Mouse (Mus musculus) adrenal gland, adult 18-20 months (tissue): ENCODE data around the gene Samd4b. TPM values are rescaled to one million over a fixed set of nuclear protein-coding genes. Genes with fewer than 3 reads are reported as not detected.

ENCODE experiments used
- DNase-seq, 2 experiments: peaks; one replicate each; pipeline ENCODE4 v3.0.0; 2021 to 2022; ENCODE audit warnings: low spot score in 2 of 2
- microRNA-seq, 2 experiments: library from miRNA; unstranded; fragments of <30 nt; microRNA quantifications; one replicate each; pipeline ENCODE4 v1.2.0; 2021; ENCODE audit warnings: borderline number of aligned reads in 2 of 2
- total RNA-seq, 2 experiments: library from RNA; stranded (reverse); gene quantifications; 1 replicate in 1 of 2; 2 replicates in 1 of 2; pipeline ENCODE4 v1.2.3; 2021

Samd4b gene
- total RNA-seq, 2 experiments from 2014 or later, result 67.9 to 72.7 TPM

DNA sequence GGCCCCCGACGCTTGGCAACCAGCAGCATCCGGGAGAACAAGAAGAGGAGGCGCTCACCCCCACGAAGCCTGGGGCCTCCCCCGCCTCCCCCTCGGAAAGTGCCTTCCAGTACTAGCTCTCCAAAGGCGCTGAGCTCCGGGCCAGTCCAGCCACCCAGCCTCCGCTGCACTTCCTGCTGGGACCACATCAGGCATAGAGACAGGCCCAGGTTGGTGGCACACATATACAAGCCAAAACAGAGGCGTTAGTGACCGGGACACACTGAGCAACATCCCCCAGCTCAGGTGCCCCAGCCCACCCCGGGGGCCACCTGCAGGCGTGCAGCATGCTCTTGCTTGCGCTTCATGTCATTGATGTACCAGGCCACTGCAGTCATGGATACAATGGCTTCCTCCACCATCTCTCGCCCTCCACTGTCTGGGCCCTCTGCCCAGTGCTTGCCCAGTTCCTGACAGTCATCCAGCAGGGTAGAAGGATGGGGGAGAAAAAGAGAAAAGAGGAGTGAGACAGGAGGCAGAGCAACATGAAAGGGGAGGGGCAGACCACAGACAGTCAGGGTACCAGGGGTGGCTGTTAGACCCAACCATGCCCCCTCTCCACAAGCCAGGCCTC is 230.2 kb downstream of the Samd4b start:
- DNase-seq, result no peak

DNA sequence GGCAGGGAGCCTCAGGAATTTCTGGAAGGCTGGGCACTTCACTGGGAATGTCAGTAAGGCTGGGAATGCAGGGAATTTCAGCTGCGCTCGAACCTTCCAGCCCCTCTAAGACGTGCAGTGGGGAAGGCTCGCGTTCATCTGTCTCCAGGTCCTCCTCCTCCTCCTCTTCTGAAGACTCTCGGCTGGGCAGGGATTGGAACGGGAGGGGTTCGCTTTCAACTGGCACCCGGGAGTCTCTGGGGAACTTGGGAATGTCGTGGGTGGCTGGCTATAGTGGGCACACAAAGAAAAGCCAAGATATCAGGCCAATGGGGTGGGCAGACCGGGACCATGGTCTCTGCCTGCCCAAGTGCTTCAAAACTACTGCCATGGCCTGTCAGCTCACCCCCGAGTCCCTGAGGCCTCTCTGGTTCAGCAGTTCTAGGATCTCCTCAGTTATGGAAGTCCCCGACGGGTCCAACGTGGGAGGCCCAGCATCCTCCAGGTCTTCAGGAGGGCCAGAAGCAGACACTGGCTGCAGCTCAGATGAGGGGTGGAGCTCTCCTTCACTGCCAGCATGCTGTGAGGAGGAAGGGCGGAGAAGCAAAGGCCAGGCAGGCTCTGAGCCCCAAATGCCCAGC is 235.4 kb downstream of the Samd4b start:
- no peak for DNase-seq

DNA sequence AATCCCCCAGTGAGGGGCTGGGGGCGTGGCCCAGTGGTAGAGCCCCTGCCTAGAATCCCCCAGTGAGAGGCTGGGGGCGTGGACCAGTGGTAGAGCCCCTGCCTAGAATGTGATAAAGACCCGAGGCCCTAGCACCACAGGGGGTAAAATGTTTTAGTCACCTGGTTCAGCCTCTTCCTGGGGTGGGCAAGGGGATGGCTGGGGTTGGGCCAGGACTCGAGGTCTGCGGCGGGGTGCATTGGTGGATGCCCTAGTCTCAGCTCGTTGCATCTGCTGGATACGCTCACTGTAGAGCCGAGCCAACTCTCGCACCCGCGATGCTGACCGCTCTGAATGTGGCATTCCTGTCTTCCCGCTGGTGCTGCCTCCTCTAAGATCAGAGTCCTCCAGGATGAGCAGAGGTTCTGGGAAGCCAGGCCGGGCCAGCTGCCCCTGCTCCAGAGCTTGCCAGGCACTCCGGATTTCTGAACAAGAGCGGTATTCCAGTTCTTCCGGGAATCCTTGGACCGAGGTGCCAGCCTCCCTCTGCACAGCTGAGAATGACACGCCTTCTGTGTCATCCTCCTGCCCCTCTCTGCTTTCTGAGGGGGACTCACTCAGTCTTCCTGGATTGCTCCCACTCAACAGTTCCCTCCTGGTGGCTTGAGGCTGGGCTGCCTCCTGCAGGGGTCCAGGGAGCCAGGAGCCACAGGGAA is 236.2 kb downstream of the Samd4b start:
- DNase-seq, result no peak

DNA sequence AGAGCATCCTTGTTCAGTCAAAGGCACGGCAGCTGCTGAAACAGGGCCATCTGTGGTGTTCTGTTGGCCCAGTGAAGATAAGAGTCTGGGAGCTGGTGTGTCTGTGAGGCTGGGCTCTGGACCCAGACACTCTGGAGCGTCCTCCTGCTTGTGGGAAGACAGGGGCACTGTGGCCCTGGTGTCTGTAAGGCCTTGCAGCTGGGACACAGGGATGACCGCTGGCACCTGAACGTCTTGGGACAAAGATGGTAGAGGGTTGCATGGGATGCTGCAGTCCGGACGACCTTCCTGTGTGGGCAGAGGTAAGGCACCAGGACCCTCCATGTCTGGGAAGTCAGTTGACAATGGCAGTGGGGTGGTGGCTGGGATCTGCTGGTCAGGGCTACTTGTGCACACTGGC is 237.7 kb downstream of the Samd4b start:
- DNase-seq, result no peak

DNA sequence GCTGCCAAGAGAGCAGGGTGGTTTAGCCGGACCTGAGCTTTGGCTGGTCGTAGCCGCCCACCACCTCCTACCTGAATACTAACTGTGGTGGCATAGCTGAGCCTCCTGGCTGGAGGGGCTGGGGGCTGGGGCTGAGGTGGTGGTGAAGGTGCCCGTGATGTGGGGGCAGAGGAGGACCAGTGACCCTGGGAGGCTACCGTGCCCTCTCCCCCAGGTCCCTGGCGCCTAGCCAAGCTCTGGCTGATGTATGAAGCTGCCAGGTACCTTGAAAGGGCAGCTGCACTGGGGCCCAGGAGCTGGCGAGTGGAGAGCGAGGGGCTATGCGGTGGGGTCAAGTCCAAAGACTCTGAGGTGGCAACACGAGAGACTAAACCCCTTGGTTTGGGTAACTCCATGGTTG is 238.1 kb downstream of the Samd4b start:
- no peak for DNase-seq

DNA sequence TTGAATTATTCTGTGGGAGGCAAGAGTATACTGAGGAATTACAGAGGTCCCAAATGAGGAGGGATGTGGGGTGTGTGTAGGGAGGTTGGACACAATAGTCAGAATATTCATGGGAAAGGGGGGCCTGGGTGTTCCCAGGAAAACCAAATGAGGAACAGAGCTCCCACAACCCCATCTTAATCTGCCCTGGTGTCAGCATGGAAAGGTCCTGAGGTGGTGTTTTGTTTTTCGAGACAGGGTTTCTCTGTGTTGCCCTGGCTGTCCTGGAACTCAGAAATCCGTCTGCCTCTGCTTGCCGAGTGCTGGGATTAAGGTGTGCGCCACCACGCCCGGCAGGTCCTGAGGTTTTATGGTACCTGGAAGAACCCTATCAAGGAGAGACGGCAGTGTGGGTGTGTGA is 239.5 kb downstream of the Samd4b start:
- DNase-seq, result no peak

DNA sequence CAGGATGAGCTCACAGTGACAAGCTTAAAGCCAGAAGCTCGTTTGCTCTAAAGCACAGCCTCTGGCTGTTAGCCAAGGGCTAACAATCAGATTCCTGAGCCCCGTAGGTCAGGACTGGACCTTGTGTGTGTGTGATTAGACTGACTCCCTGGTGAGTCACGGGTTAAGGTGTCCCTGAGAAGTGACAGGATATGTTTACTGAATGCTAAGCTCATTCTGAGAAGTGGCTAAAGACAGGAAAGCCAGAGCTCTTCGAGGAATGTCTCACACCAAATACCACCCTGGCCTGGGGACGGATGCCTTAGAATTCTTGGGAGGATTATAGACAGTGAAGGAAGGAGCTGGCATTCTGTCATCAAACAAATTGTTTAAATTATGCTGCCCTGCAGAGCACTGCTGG is 240.0 kb downstream of the Samd4b start:
- DNase-seq, result no peak

DNA sequence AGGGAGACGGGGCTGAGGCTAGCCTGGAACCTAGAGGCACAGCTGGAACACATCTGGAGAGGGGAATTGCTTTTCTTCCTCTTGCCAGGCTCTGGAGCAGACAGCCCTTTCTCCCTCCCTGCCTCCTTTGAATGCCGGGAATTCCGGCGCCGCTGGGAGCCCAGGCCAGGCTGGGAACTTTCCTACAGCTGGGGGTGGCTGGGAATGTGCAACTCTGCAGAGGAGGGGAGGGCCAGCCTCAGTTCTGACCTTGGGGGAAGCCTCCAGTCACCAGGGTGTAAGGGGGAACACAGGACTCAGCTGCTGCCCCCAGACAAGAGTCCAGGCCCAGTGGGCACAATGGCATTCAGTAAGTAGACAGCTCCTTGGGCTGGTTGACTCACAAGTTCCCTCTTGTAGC is 241.0 kb downstream of the Samd4b start:
- DNase-seq, result no peak

DNA sequence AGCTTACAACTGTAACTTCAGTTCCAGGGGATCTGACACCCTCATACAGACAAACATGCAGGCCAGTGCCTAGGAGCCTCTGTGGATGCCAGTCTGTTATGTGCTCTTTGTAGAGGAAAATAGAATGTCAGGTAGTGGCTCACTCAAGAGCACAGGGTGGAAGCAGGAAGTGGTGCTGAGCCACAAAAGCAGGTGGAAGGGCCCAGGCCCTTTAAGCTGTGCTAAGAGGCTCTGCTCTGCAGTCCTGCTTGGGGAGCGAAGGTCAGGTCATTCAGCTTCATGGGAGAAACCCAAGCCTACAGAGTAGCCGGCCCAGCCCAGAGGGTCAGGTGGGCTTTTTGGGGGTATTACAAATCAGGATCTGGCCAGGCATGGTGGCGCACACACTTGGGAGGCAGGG is 242.7 kb downstream of the Samd4b start:
- no peak for DNase-seq

DNA sequence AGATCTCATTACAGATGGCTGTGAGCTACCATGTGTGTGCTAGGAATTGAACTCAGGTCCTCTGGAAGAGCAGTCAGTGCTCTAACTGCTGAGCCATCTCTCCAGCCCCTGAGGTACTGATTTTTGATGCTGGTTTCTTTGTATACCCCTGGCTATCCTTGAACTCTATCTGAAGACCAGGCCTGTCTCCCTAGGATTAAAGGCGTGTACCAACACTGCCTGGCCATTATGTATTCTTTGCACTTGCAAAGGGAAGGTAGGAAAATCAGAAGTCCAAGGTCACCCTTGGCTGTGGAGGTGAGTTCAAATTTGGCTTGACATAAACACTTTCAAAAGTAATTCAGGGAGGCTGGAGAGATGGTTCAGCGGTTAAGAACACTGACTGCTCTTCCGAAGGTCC is 243.3 kb downstream of the Samd4b start:
- DNase-seq, result no peak

DNA sequence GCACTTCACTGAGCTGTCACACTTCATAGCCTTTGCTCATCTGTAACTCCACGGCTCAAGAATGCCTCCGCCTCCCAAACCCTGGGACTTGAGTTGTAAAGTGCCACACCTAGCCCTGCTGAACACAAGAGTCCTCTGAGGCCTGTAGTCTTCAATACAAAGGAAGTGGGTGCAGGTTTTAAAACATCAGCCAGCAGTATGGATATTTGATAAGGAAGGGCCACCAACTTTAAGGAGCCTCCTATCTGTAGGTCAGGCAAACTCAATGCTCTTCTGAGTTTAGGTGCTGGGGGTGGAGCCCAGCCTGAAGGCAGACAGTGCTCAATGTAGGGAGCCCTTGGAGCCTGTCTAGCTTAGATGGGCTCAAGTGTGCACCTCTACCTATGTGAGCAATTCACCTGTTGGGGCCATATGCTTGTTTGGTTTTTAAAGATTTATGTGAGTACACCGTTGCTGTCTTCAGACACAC is 243.8 kb downstream of the Samd4b start:
- DNase-seq, result no peak

DNA sequence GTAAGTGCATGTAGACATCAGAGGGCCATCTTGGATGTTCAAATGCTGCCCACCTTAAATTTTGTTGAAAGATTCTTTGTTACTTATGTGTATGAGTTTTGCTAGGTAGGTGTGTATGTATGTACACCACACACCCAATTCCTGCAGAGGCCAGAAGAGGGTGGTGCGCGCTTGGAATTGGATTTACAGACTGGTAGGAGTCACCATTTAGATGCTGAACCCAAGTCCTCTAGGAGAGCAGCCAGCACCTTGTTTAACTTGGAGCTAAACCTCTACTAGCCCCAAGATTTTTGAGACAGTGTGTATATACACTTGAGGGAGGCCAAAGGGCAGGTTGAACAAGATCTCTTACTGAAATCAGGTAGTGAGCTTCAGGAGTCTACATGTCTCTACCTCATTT is 244.7 kb downstream of the Samd4b start:
- no peak for DNase-seq

DNA sequence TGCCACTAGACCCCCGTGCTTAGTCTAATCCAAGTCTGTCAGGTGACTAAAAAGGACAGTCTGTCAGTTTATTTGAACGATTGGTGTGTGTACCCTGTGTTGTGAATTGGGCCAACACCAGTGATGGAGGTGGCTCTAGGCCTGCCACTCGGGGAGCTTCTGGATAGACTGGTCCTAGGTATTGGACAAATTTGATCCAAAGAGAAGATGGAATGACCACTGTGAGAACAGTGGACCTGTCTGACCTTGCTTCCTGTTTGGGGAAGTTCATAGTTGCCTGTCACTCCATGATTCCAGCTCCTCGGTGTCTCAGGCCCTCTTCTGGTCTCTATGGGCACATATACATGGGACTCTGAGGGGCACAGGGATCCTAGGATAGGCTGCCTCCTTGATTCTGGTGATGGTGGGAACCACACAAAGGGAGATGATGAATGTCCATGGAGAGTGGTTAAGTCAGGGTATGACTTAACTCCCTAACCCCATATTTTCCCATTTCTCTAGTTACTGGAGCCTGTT is 246.2 kb downstream of the Samd4b start:
- no peak for DNase-seq

DNA sequence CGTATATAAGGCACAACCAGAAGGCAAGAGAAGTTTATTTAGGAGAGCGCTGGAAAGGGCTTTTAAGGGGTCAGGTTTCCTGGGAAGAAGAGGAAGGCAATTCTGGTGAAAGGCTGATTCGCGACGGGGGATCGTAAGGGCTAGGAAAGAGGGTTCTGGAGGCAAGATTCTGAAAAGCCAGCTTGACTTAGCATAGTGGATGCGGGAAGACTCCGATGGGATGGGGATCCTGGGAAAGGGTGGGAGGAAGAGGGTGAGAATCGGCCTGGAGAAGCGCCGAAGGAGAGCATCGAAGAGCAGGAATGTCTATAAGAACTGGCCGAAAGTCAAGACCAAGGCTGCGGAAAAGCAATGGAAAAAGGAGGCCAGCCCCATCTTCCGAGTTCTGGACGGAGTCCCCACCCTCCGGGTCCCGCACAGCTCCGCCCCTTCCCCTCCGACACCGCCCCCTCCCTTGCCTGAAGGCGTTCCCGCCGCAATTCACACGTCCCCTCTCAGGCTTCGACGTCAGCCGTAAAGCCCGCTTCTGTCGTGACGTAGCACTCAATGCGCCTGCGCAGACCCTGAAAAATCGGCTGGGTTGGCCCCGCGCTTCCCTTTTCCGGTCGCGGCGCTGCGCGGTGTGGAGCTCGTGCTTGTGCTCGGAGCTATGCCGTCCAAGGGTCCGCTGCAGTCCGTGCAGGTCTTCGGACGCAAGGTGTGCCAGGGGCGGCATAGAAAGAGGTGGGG is 247.6 kb downstream of the Samd4b start, which contains the start of gene Rps16:
Rps16 (plus strand) TSS at position 498 of the 729 bp plus-strand sequence.
- peak; percentile 98 for DNase-seq

Small RNAs within 50 kb of the gene (microRNA-seq; reads per million reads assigned to microRNA genes)
- gene Mir7049, result 2.4 to 3.3 reads per million in 2 experiments

Other genes with a start within 250 kb of the Samd4b start
- gene Rps16, start 247.5 kb downstream of the Samd4b start, total RNA-seq, result 100 to 1,000 TPM; 983 to 986 TPM
- 10 to 100 TPM; 14.4 to 22.2 TPM for gene Plekhg2, start 225.5 kb downstream of the Samd4b start, total RNA-seq
- gene Zfp36, start 217.9 kb downstream of the Samd4b start, total RNA-seq, result 10 to 100 TPM; 15.5 to 16.5 TPM
- 10 to 100 TPM; 36.9 to 37.0 TPM for gene Med29, start 205.4 kb downstream of the Samd4b start, total RNA-seq
- gene Paf1, start 205.2 kb downstream of the Samd4b start, total RNA-seq, result 10 to 100 TPM; 76.7 to 86.6 TPM
- 1 to 10 TPM; 8.0 to 9.5 TPM for gene Gmfg, start 160.7 kb downstream of the Samd4b start, total RNA-seq
- gene Lrfn1, start 146.2 kb downstream of the Samd4b start, total RNA-seq, result 10 to 100 TPM; 10.7 to 13.1 TPM
- not detected for gene Ifnl2, start 87.7 kb downstream of the Samd4b start, total RNA-seq
- not detected for gene Ifnl3, start 75.3 kb downstream of the Samd4b start, total RNA-seq
- not detected for gene Sycn, start 57.3 kb downstream of the Samd4b start, total RNA-seq
- gene Nccrp1, start 50.9 kb downstream of the Samd4b start, total RNA-seq, result not detected
- 10 to 100 TPM; 21.4 to 25.2 TPM for gene Pak4, start within 50 bp of the Samd4b start, total RNA-seq
- not detected for gene Acp7, start 33.2 kb upstream of the Samd4b start, total RNA-seq
- gene Fbxo27, start 94.7 kb upstream of the Samd4b start, total RNA-seq, result 1 to 10 TPM; 1.8 TPM
- gene Fbxo17, start 118.7 kb upstream of the Samd4b start, total RNA-seq, result 1 to 10 TPM; 2.4 to 2.8 TPM
- gene Mrps12, start 143.7 kb upstream of the Samd4b start, total RNA-seq, result 10 to 100 TPM; 72.4 to 79.4 TPM
- 10 to 100 TPM; 15.6 to 17.2 TPM for gene Sars2, start 143.8 kb upstream of the Samd4b start, total RNA-seq
- not detected for gene Ccer2, start 158.0 kb upstream of the Samd4b start, total RNA-seq
- gene Sirt2, start 168.6 kb upstream of the Samd4b start, total RNA-seq, result 10 to 100 TPM; 78.1 to 86.7 TPM
- gene Nfkbib, start 169.4 kb upstream of the Samd4b start, total RNA-seq, result 10 to 100 TPM; 44.0 to 55.4 TPM
- gene Rinl, start 190.8 kb upstream of the Samd4b start, total RNA-seq, result 1 to 10 TPM; 2.6 to 3.2 TPM
- gene Hnrnpl, start 210.4 kb upstream of the Samd4b start, total RNA-seq, result 100 to 1,000 TPM; 327 to 346 TPM
- 100 to 1,000 TPM; 474 to 780 TPM for gene Ech1, start 227.1 kb upstream of the Samd4b start, total RNA-seq
- 10 to 100 TPM; 10.3 to 14.0 TPM for gene Lgals4, start 235.7 kb upstream of the Samd4b start, total RNA-seq